Comparison of ENCODE assay signal across 8 mouse cellular contexts in genomic region chr10:52232196-52233176, GRCm38 (mm10). TPM values are rescaled to one million over a fixed set of nuclear protein-coding genes. Genes with fewer than 3 reads are reported as not detected.
DNase-seq lines count a peak whose midpoint lies in the region; ATAC-seq lines count a peak whose summit lies in the region.

No protein-coding gene starts in this region.

- 7% methylated on average over 21 of the region's 21 CpGs for WGBS in intestine, embryonic 14.5 days
- 9% methylated on average over 21 of the region's 21 CpGs for WGBS in liver, embryonic 13.5 days (ENCODE audit: insufficient replicate concordance)

- H3K9ac ChIP-seq in intestine, embryonic 14.5 days (ENCODE audit: low read length), result no peak overlapping the region
- 0 out of 2 replicates have a peak overlapping the region, but pooled peaks have one; percentile 26 for H3K9ac ChIP-seq in liver, embryonic 13.5 days

- H3K4me1 ChIP-seq in intestine, embryonic 14.5 days (replicated peaks; ENCODE audit: control insufficient read depth, insufficient read depth, low read length), result peaks cover 5% of the 10 kb centered on the region
- peaks cover 22% of the 10 kb centered on the region for H3K4me1 ChIP-seq in liver, embryonic 13.5 days (replicated peaks)

- H3K27ac ChIP-seq in intestine, embryonic 14.5 days (ENCODE audit: low read depth), result peak overlapping the region; percentile 58
- H3K27ac ChIP-seq in liver, embryonic 13.5 days, result peak overlapping the region; percentile 21; the same call in 1 of the 2 replicates

- H3K36me3 ChIP-seq in intestine, embryonic 14.5 days (ENCODE audit: control insufficient read depth, insufficient read depth, low read length), result no peaks in the 10 kb centered on the region
- no peaks in the 10 kb centered on the region for H3K36me3 ChIP-seq in liver, embryonic 13.5 days

- no peaks in the 10 kb centered on the region for H3K9me3 ChIP-seq in intestine, embryonic 14.5 days (ENCODE audit: control insufficient read depth, low read length)
- no peaks in the 10 kb centered on the region for H3K9me3 ChIP-seq in liver, embryonic 13.5 days (replicated peaks)

- DNase-seq in right cerebral cortex, adult 2 months (ENCODE audit: low spot score in 2 of 2), result peak; percentile 10 to 13
- DNase-seq in right cerebral cortex, postnatal 25 days, result no peak
- peak; percentile 48 to 55 for DNase-seq in cerebellum, adult 18-20 months
- peak; percentile 31 for DNase-seq in forelimb bud, embryonic 11.5 days (ENCODE audit: low read depth, low spot score)
- peak; percentile 76 for DNase-seq in intestine, embryonic 14.5 days (ENCODE audit: low spot score)
- DNase-seq in liver, embryonic 13.5 days, result peak; percentile 4
- peak; percentile 7 for DNase-seq in naive thymus-derived CD4-positive, alpha-beta T cell, adult 2 months (ENCODE audit: low read depth)
- peak; percentile 60 for DNase-seq in thymus, postnatal 4 days

- H3K4me2 ChIP-seq in intestine, embryonic 14.5 days (ENCODE audit: low read length), result peak overlapping the region; percentile 66
- peak overlapping the region; percentile 91 for H3K4me2 ChIP-seq in liver, embryonic 13.5 days

- no peaks in the 10 kb centered on the region for H3K27me3 ChIP-seq in intestine, embryonic 14.5 days (replicated peaks; ENCODE audit: control insufficient read depth, insufficient read depth, low read length)
- peaks cover 19% of the 10 kb centered on the region for H3K27me3 ChIP-seq in liver, embryonic 13.5 days

- peak overlapping the region; percentile 76 for H3K4me3 ChIP-seq in intestine, embryonic 14.5 days (ENCODE audit: low read depth, low read length)
- H3K4me3 ChIP-seq in liver, embryonic 13.5 days (replicated peaks), result peak overlapping the region; percentile 69

- peak; percentile 73 for ATAC-seq in intestine, embryonic 14.5 days (replicated peaks; ENCODE audit: low FRiP score, low TSS enrichment, low read depth)
- ATAC-seq in liver, embryonic 13.5 days (ENCODE audit: low read depth), result peak; percentile 21; the same call in 1 of the 2 replicates

RNA-seq across cellular contexts. Expression of gene Dcbld1, which starts 0.9 kb away (rescaled TPM):
- 31.7 and 34.1 TPM in 2 replicates for polyA plus RNA-seq in intestine, embryonic 14.5 days (2014; fragmentation: Nextera tagmentation; extraction: Ambion mirVana)
- polyA plus RNA-seq in liver, embryonic 13.5 days (2015; fragmentation: Nextera tagmentation; extraction: Ambion mirVana), result 4.8 and 5.7 TPM in 2 replicates

RNA-seq across cellular contexts. Expression of gene Ros1, which starts 37.4 kb away (rescaled TPM):
- polyA plus RNA-seq in intestine, embryonic 14.5 days (2014; fragmentation: Nextera tagmentation; extraction: Ambion mirVana), result 0.55 and 0.87 TPM in 2 replicates
- polyA plus RNA-seq in liver, embryonic 13.5 days (2015; fragmentation: Nextera tagmentation; extraction: Ambion mirVana), result 0.03 and 0.05 TPM in 2 replicates
